Mouse (Mus musculus) heart, embryonic 13.5 days (tissue): ENCODE measurements around the gene Ttll13. TPM values are rescaled to one million over a fixed set of nuclear protein-coding genes. Genes with fewer than 3 reads are reported as not detected.

Experiments used
- ATAC-seq: fragments of 200-750 bp; cut with Nextera tagmentation; 2 replicates; pipeline ENCODE4 v1.8.0; 2017; ENCODE audit warnings: moderate TSS enrichment; ENCODE audit not compliant: insufficient number of reproducible peaks, low FRiP score, low TSS enrichment; ENCODE audit errors: extremely low read depth
- H3K27ac ChIP-seq: fragments of 300-500 bp; sonication (generic); replicated peaks from 2 replicates; pipeline ENCODE4 v1.5.1; 2015; ENCODE audit warnings: moderate library complexity, mild to moderate bottlenecking, inconsistent platforms
- H3K27me3 ChIP-seq: fragments of 300-500 bp; sonication (generic); replicated peaks from 2 replicates; pipeline ENCODE4 v1.6.1; 2015; ENCODE audit warnings: mild to moderate bottlenecking, inconsistent platforms
- H3K36me3 ChIP-seq: fragments of 300-500 bp; sonication (generic); 2 replicates; pipeline ENCODE4 v1.6.1; 2015; ENCODE audit warnings: mild to moderate bottlenecking, inconsistent platforms
- H3K4me1 ChIP-seq: fragments of 300-500 bp; sonication (generic); 2 replicates; pipeline ENCODE4 v1.6.1; 2015; ENCODE audit warnings: inconsistent platforms
- H3K4me2 ChIP-seq: fragments of 300-500 bp; sonication (generic); 2 replicates; pipeline ENCODE4 v1.6.1; 2015; ENCODE audit warnings: inconsistent platforms, mild to moderate bottlenecking, moderate library complexity
- H3K4me3 ChIP-seq: fragments of 300-500 bp; sonication (generic); 2 replicates; pipeline ENCODE4 v1.5.1; 2015; ENCODE audit warnings: moderate library complexity, mild to moderate bottlenecking, inconsistent platforms
- H3K9ac ChIP-seq: fragments of 300-500 bp; sonication (generic); 2 replicates; pipeline ENCODE4 v1.6.1; 2015; ENCODE audit warnings: inconsistent platforms, mild to moderate bottlenecking, moderate library complexity
- H3K9me3 ChIP-seq: fragments of 300-500 bp; sonication (generic); 2 replicates; pipeline ENCODE4 v1.6.1; 2016; ENCODE audit warnings: inconsistent platforms
- WGBS: fragments of 180-500 bp; shearing (Covaris S2); methylation state at CpG from one replicate; pipeline ENCODE4 v1.1.7; 2015; ENCODE audit warnings: mixed read lengths; 5-methylcytosine and 5-hydroxymethylcytosine counted together
- polyA plus RNA-seq: library from polyadenylated mRNA; unstranded; fragments of >200 nt; fragmentation: Nextera tagmentation; extraction: Ambion mirVana; gene quantifications from 2 replicates; pipeline ENCODE4 v1.2.1, GENCODE M21; 2015

The Ttll13 gene
- polyA plus RNA-seq, 1 experiment from 2014 or later, result 0.82 TPM

- ATAC-seq, result peak; percentile 71
- Histone ChIP-seq H3K27me3 (no peaks in the 10 kb centered on the region), H3K4me2 (peak within 1 kb of the TSS; percentile 93), H3K27ac (peak within 1 kb of the TSS; percentile 81), H3K9me3 (peaks cover 2% of the 10 kb centered on the region; the same call in 1 of the 2 replicates), H3K9ac (peak within 1 kb of the TSS; percentile 88), H3K36me3 (peaks cover 58% of the 10 kb centered on the region), H3K4me3 (peak within 1 kb of the TSS; percentile 83), H3K4me1 (peaks cover 31% of the 10 kb centered on the region)
- WGBS, result 4% methylated on average over 21 of the region's 21 CpGs
Measured at GRCm38 (mm10) chr7:80268897-80269750, 22.9 kb downstream of the Ttll13 start, which contains the start of gene Vps33b. Gene Vps33b (plus strand): TSS chr7:80269649.

DNA sequence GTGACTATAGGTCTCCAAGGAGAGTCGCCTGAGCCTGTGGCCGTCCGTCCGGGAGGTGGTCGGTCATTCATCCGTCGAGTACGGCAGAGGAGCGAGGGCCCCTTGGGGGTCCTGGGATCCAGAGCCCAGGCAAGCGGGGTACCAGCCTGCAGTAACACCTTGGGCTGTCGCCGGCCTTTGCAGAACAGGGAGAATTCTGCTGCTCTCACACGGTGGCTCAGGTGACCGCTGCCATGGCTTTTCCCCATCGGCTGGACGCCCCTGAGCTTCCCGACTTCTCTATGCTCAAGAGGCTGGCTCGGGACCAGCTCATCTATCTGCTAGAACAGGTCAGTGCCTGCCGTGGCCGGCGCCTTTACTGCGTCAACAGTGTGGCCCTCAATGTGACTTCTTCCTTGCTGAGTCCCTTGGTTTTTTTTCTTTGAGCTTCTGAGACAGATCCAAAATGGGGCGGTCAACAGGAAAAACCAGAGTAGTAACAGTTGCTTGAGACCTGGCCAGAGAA lies 23.6 kb downstream of the Ttll13 start:
- WGBS, result under 1% methylated on average over 23 of the region's 23 CpGs
- peak overlapping the region; percentile 81 for H3K27ac ChIP-seq
- no peaks in the 10 kb centered on the region for H3K27me3 ChIP-seq
- H3K36me3 ChIP-seq, result peaks cover 58% of the 10 kb centered on the region
- peak overlapping the region; percentile 83 for H3K4me3 ChIP-seq
- peak overlapping the region; percentile 88 for H3K9ac ChIP-seq
- peaks cover 31% of the 10 kb centered on the region for H3K4me1 ChIP-seq
- H3K9me3 ChIP-seq, result peaks cover 9% of the 10 kb centered on the region
- no peak for ATAC-seq
- peak overlapping the region; percentile 93 for H3K4me2 ChIP-seq

GRCm38 (mm10) chr7:80273456-80273855 lies 27.3 kb downstream of the Ttll13 start:
- WGBS, result 83% methylated on average over 2 of the region's 2 CpGs
- Histone ChIP-seq H3K4me1 (peaks cover 24% of the 10 kb centered on the region), H3K27me3 (no peaks in the 10 kb centered on the region), H3K36me3 (peaks cover 66% of the 10 kb centered on the region), H3K27ac (no peak overlapping the region), H3K9me3 (peaks cover 14% of the 10 kb centered on the region), H3K9ac (no peak overlapping the region), H3K4me3 (no peak overlapping the region), H3K4me2 (no peak overlapping the region)
- ATAC-seq, result no peak

DNA sequence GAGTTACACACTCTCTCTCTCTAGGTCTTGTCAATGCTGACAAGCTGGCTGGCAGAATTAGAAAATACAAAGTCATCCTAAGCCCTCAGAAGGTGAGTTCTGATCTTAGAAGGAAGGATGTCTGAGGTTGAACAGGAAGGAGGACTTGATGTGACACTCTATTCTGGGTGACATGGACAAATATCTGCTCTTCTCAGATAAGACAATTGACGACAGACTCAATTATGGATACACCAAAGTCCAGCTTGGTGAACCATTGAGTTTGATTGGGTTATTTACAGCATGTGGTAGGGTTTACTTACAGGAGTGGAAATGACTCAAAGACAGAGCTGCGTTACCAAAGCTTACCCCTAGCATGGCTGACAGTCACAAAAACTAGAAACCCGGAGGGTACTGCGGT lies 30.2 kb downstream of the Ttll13 start:
- Histone ChIP-seq H3K27ac (no peak overlapping the region), H3K4me2 (no peak overlapping the region), H3K4me1 (peaks cover 4% of the 10 kb centered on the region), H3K36me3 (peaks cover 89% of the 10 kb centered on the region), H3K9me3 (peaks cover 14% of the 10 kb centered on the region), H3K9ac (no peak overlapping the region), H3K4me3 (no peak overlapping the region), H3K27me3 (no peaks in the 10 kb centered on the region)
- ATAC-seq, result no peak
- 86% methylated on average over 4 of the region's 4 CpGs for WGBS

GRCm38 (mm10) chr7:80280032-80280431 lies 33.9 kb downstream of the Ttll13 start:
- Histone ChIP-seq H3K27me3 (no peaks in the 10 kb centered on the region), H3K9ac (no peak overlapping the region), H3K27ac (no peak overlapping the region), H3K4me3 (no peak overlapping the region), H3K4me1 (peaks cover 3% of the 10 kb centered on the region; the same call in 1 of the 2 replicates), H3K9me3 (peaks cover 3% of the 10 kb centered on the region), H3K36me3 (peaks cover 90% of the 10 kb centered on the region), H3K4me2 (no peak overlapping the region)
- no peak for ATAC-seq
- 80% methylated on average over 10 of the region's 10 CpGs for WGBS

DNA sequence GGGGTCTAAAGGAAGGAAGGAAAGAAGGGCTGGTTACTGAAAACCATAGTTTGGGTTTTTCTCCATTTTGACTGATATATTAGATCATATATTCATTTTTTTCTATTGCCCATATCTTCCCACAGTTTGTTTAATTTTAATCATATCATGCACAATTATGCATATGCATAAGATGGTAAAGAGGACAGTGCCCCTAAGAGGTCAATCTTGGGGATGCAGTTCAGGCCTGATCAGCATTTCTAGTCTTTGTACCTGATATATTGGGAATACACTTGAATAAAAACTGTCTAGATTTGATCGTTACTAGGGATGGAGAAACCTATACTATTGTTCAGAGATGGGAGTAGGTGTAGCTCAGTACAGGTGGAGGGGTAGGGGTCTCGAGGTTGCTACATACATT lies 34.8 kb downstream of the Ttll13 start:
- ATAC-seq, result no peak
- Histone ChIP-seq H3K27me3 (no peaks in the 10 kb centered on the region), H3K9me3 (no peaks in the 10 kb centered on the region), H3K9ac (no peak overlapping the region), H3K4me3 (no peak overlapping the region), H3K4me2 (no peak overlapping the region), H3K36me3 (peaks cover 91% of the 10 kb centered on the region), H3K4me1 (peaks cover 3% of the 10 kb centered on the region; the same call in 1 of the 2 replicates), H3K27ac (no peak overlapping the region)
- 88% methylated on average over 2 of the region's 2 CpGs for WGBS

GRCm38 (mm10) chr7:80281646-80282045 lies 35.5 kb downstream of the Ttll13 start:
- WGBS, result 85% methylated on average over 3 of the region's 3 CpGs
- H3K9ac ChIP-seq, result no peak overlapping the region
- H3K4me3 ChIP-seq, result no peak overlapping the region
- no peak for ATAC-seq
- no peaks in the 10 kb centered on the region for H3K27me3 ChIP-seq
- no peak overlapping the region for H3K27ac ChIP-seq
- no peak overlapping the region for H3K4me2 ChIP-seq
- H3K9me3 ChIP-seq, result no peaks in the 10 kb centered on the region
- peaks cover 91% of the 10 kb centered on the region for H3K36me3 ChIP-seq
- peaks cover 3% of the 10 kb centered on the region; the same call in 1 of the 2 replicates for H3K4me1 ChIP-seq

DNA sequence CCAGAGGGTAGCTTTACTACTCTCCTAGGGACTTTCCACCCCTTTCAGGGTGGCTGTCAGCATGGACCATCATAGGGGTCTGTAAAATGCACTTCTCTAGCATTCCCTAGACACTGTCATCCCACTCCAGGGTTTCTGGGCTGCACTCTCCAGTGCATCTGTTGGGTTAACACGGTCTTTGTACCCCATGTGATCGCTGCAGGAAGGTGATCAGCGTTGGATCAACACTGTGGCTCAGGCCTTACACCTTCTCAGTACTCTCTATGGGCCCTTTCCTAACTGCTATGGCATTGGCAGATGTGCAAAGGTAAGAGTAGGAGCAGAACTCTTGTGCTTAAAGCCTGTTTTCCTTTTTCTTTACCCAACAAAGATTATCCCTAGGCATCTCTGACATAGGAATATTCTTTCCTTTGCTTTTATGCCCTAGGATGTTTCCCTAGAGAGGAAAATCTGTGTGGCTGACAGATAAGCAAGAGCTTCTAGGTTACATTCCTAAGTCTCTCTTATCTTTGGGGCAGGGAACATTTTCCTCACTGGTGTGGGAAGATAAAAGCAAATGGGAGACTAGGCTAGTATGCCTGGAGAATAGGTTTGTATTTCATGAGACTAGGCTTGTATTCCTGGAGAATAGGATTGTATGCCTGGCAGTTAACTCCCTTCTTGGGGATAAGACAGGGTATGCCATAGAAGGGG lies 37.2 kb downstream of the Ttll13 start:
- no peaks in the 10 kb centered on the region for H3K9me3 ChIP-seq
- WGBS, result 57% methylated on average over 3 of the region's 3 CpGs
- H3K27me3 ChIP-seq, result no peaks in the 10 kb centered on the region
- no peak overlapping the region for H3K4me2 ChIP-seq
- H3K27ac ChIP-seq, result peak overlapping the region; percentile 49
- peaks cover 3% of the 10 kb centered on the region; the same call in 1 of the 2 replicates for H3K4me1 ChIP-seq
- no peak overlapping the region for H3K9ac ChIP-seq
- H3K4me3 ChIP-seq, result no peak overlapping the region
- peaks cover 91% of the 10 kb centered on the region for H3K36me3 ChIP-seq
- no peak for ATAC-seq

DNA sequence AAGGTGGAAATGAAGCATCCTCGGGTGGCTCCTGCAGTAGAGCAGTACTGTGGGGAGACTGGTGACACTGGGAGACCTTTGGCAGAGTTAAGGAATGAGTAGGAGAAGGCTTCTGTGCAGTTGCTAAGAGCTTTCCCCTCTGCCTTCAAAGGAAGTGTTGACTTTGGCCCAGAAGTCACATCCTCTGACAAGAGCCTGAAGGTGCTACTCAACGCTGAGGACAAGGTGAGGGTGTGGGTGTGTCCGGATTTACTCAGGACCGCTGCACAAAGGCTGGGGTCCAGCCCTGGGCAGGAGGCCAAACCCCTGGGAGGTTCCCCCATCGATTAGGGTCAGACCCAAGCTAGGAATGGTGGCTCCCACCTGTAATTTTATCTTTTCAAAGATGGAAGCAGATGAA lies 38.2 kb downstream of the Ttll13 start:
- WGBS, result 76% methylated on average over 5 of the region's 5 CpGs
- Histone ChIP-seq H3K27me3 (no peaks in the 10 kb centered on the region), H3K4me2 (no peak overlapping the region), H3K9me3 (no peaks in the 10 kb centered on the region), H3K4me3 (no peak overlapping the region), H3K4me1 (peaks cover 3% of the 10 kb centered on the region; the same call in 1 of the 2 replicates), H3K27ac (no peak overlapping the region), H3K36me3 (peaks cover 89% of the 10 kb centered on the region), H3K9ac (no peak overlapping the region)
- no peak for ATAC-seq

DNA sequence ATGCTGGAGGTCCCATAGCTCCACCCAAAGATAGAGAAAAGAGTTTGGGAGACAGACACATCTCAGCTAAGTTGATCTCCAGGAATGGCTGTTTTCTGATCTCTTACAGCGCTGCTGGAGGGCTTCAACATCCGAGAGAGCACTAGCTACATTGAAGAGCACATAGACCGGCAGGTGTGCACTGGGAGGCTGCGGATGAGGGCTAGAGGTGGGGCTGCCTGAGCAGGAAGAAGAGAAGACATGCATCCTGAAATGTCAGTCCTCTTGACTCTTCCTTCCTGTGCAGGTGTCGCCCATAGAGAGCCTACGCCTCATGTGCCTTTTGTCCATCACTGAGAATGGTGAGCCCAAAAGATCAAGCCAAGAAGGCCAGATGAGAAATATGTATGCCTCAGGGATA lies 39.5 kb downstream of the Ttll13 start:
- Histone ChIP-seq H3K9me3 (no peaks in the 10 kb centered on the region), H3K9ac (no peak overlapping the region), H3K4me1 (peaks cover 3% of the 10 kb centered on the region; the same call in 1 of the 2 replicates), H3K36me3 (peaks cover 89% of the 10 kb centered on the region), H3K4me2 (no peak overlapping the region), H3K4me3 (no peak overlapping the region), H3K27me3 (no peaks in the 10 kb centered on the region), H3K27ac (no peak overlapping the region)
- ATAC-seq, result no peak
- 89% methylated on average over 6 of the region's 6 CpGs for WGBS

- ATAC-seq, result no peak
- Histone ChIP-seq H3K36me3 (peaks cover 88% of the 10 kb centered on the region), H3K9ac (no peak overlapping the region), H3K27me3 (no peaks in the 10 kb centered on the region), H3K4me2 (no peak overlapping the region), H3K4me1 (peaks cover 3% of the 10 kb centered on the region; the same call in 1 of the 2 replicates), H3K27ac (no peak overlapping the region), H3K4me3 (no peak overlapping the region), H3K9me3 (no peaks in the 10 kb centered on the region)
- WGBS, result 86% methylated on average over 10 of the region's 10 CpGs
Measured at GRCm38 (mm10) chr7:80287736-80288135, 41.6 kb downstream of the Ttll13 start.
